In the genomic region with DNA sequence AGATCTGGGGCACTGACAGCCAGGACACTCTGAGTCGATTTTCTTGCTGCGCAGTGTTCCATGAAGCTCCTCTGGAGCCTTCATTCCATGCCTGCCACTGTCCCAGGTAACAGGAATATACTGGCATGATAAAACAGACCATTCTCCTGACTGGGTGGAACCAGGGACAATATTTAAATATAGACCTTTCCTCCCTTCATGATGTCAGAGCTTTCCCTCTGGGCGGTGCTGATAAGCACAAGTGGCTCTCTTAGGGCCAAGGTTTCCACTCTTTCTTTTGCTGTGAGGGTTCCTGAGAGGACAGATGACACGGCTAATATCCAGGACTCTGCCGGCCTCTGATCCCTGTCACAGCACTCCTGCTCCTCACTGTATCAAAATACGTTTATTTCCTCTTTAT, we compare ENCODE assay signal across 11 mouse cellular contexts. TPM values are rescaled to one million over a fixed set of nuclear protein-coding genes. Genes with fewer than 3 reads are reported as not detected.
DNase-seq lines count a peak whose midpoint lies in the region; ATAC-seq and TF ChIP-seq lines count a peak whose summit lies in the region.
"Had no signal": no experiment of that assay in that cellular context is flagged by ENCODE, and none has a peak within 500 bp of the region (broad histone marks: within the 10 kb centered on the region; RNA-seq: fewer than 3 reads in every experiment).

No protein-coding gene starts in this region.

- peak overlapping the region; percentile 96 for H3K27ac ChIP-seq in cerebellum, adult 2 months (ENCODE audit: insufficient read depth, low read length)
- H3K27ac ChIP-seq in liver, embryonic 11.5 days (ENCODE audit: low read depth, low read length) = peak overlapping the region; percentile 47
- H3K27ac ChIP-seq: lung, embryonic 15.5 days had no signal

- no peaks in the 10 kb centered on the region for H3K27me3 ChIP-seq in cerebellum, adult 2 months (ENCODE audit: control insufficient read depth, insufficient read depth, low read length)
- no peaks in the 10 kb centered on the region for H3K27me3 ChIP-seq in liver, embryonic 11.5 days (replicated peaks; ENCODE audit: control insufficient read depth, insufficient read depth, low read length)
- H3K27me3 ChIP-seq: lung, embryonic 15.5 days had no signal

- no peak for TF ChIP-seq POLR2A in cerebellum, adult 2 months (IDR thresholded peaks at IDR 0.05; ENCODE audit: borderline replicate concordance, insufficient read depth, low read length)

- no peak overlapping the region for H3K4me3 ChIP-seq in cerebellum, adult 2 months (replicated peaks; ENCODE audit: insufficient read depth, low read depth, low read length)
- no peak overlapping the region for H3K4me3 ChIP-seq in liver, embryonic 11.5 days (ENCODE audit: low read depth, low read length)
- H3K4me3 ChIP-seq: lung, embryonic 15.5 days had no signal

- 25% methylated on average over 6 of the region's 6 CpGs for WGBS in cerebellum, adult 2 months
- 41% methylated on average over 6 of the region's 6 CpGs for WGBS in liver, embryonic 11.5 days

- intact Hi-C loops in left cerebral cortex, postnatal 14 days (cut with DNase I) = loop anchor here (2.0 to 5.0 kb wide), 3 partner anchors 41 to 116 kb away; a partner anchor contains a TSS

- H3K9me3 ChIP-seq in liver, embryonic 11.5 days (ENCODE audit: control insufficient read depth, low read length) = no peaks in the 10 kb centered on the region
- H3K9me3 ChIP-seq: lung, embryonic 15.5 days had no signal

- 0 out of 2 replicates have a peak overlapping the region, but pooled peaks have one; percentile 7 for H3K9ac ChIP-seq in liver, embryonic 11.5 days (ENCODE audit: low read depth, low read length)
- H3K9ac ChIP-seq: lung, embryonic 15.5 days had no signal

- TF ChIP-seq CTCF in cerebellum, adult 2 months (IDR thresholded peaks at IDR 0.05; ENCODE audit: borderline replicate concordance, insufficient read depth, low read depth, low read length) = no peak

- DNase-seq in cerebellum, adult 2 months = peak; percentile 37 to 56
- DNase-seq in cerebellum, adult 11 months = no peak
- peak; percentile 25 for DNase-seq in thymus, postnatal 25 days
- no peak for DNase-seq in thymus, postnatal 0 days (ENCODE audit: low spot score)
- no peak for DNase-seq in liver, embryonic 11.5 days (ENCODE audit: low spot score)
- no peak for DNase-seq in neural tube, embryonic 10.5 days (ENCODE audit: extremely low spot score, low spot score)
- DNase-seq in left cerebral cortex, postnatal 14 days (ENCODE audit: low spot score in 2 of 2) = no peak
- DNase-seq: kidney, adult 18-20 months; thymus, postnatal 14 days had no signal

- ATAC-seq in liver, embryonic 11.5 days (replicated peaks; ENCODE audit: low FRiP score) = peak; percentile 91
- no peak for ATAC-seq in CD4-positive, CD25-positive, alpha-beta regulatory T cell, adult 4 months

- no peaks in the 10 kb centered on the region for H3K36me3 ChIP-seq in liver, embryonic 11.5 days (ENCODE audit: control insufficient read depth, insufficient read depth, low read length)
- H3K36me3 ChIP-seq: lung, embryonic 15.5 days had no signal

- peaks cover 33% of the 10 kb centered on the region for H3K4me1 ChIP-seq in cerebellum, adult 2 months (ENCODE audit: control insufficient read depth, insufficient read depth, low read length)
- peaks cover 33% of the 10 kb centered on the region for H3K4me1 ChIP-seq in liver, embryonic 11.5 days (replicated peaks; ENCODE audit: control insufficient read depth, insufficient read depth, low read length)

- peak overlapping the region; percentile 48 for H3K4me2 ChIP-seq in liver, embryonic 11.5 days
- H3K4me2 ChIP-seq: lung, embryonic 15.5 days had no signal

RNA-seq across cellular contexts. Expression of a gene that starts 40.6 kb away (rescaled TPM):
- polyA plus RNA-seq in cerebellum, adult 2 months (2012; rRNA removed) = 15.1 and 15.8 TPM in 2 replicates
- polyA plus RNA-seq in thymus, postnatal 0 days (2015; fragmentation: Nextera tagmentation; extraction: Ambion mirVana) = 4.2 and 5.1 TPM in 2 replicates
- polyA plus RNA-seq in liver, embryonic 11.5 days (2014; fragmentation: Nextera tagmentation; extraction: Ambion mirVana) = 6.0 and 6.7 TPM in 2 replicates
- total RNA-seq in left cerebral cortex, postnatal 14 days (2021) = 10 to 100 TPM; 10.1 to 10.9 TPM
- polyA plus RNA-seq in CD4-positive, CD25-positive, alpha-beta regulatory T cell, adult 4 months (2017; shearing (Covaris generic)) = 1 to 10 TPM; 4.5 to 6.2 TPM

Comparison
In these comparisons a context has a peak if more than half of its experiments do, and no peak if none do; other contexts are left out.
1. DNase-seq: peak in cerebellum, adult 2 months (2 of 2) and thymus, postnatal 25 days (single experiment); none in cerebellum, adult 11 months (single experiment), thymus, postnatal 0 days (single experiment), liver, embryonic 11.5 days (single experiment), neural tube, embryonic 10.5 days (single experiment) and left cerebral cortex, postnatal 14 days (0 of 2).